In the genomic region with DNA sequence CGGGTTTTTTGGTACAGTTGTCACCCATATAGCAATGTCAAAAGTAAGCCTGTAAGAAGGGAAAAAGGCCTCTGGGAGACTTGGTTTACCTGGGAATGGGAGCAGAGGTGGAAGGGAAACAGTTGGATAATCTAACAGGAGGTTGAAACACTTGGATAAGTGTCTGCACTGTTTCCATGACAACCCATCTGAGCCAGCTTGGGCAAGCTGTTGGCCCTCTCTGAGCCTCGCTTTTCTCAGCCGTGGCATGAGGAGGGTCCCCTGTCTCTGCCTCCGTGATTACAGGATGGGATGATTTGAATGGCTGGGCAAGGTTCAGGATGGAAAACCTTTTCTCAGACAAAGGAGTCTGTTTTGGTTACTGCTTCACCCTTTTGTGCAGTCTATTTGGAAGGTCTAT, we compare ENCODE assay signal across 13 mouse cellular contexts.
DNase-seq lines count a peak whose midpoint lies in the region; ATAC-seq and TF ChIP-seq lines count a peak whose summit lies in the region.
"Had no signal": no experiment of that assay in that cellular context is flagged by ENCODE, and none has a peak within 500 bp of the region (broad histone marks: within the 10 kb centered on the region; RNA-seq: fewer than 3 reads in every experiment).

No protein-coding gene starts in this region.

- DNase-seq in left cerebral cortex, postnatal 4 days, result peak; percentile 19
- DNase-seq in left cerebral cortex, adult 11 months (ENCODE audit: low spot score), result no peak
- peak; percentile 22 for DNase-seq in right cerebral cortex, postnatal 4 days
- DNase-seq in urinary bladder, postnatal 4 days (ENCODE audit: low spot score in 2 of 2), result no peak
- no peak for DNase-seq in kidney, adult 2 months
- DNase-seq: cerebellum, adult 8-10 months; kidney, postnatal 10 days had no signal

- H3K4me3 ChIP-seq in hindbrain, embryonic 16.5 days (ENCODE audit: low read length), result no peak overlapping the region
- H3K4me3 ChIP-seq in midbrain, embryonic 12.5 days, result no peak overlapping the region
- no peak overlapping the region for H3K4me3 ChIP-seq in kidney, adult 2 months (ENCODE audit: insufficient read depth, low read depth, low read length)
- H3K4me3 ChIP-seq: embryonic facial prominence, embryonic 12.5 days; hindbrain, embryonic 15.5 days; liver, embryonic 15.5 days had no signal

- H3K9ac ChIP-seq in hindbrain, embryonic 16.5 days (ENCODE audit: low read depth, low read length), result no peak overlapping the region
- no peak overlapping the region for H3K9ac ChIP-seq in midbrain, embryonic 12.5 days (replicated peaks)
- H3K9ac ChIP-seq: embryonic facial prominence, embryonic 12.5 days; hindbrain, embryonic 15.5 days; liver, embryonic 15.5 days had no signal

- TF ChIP-seq CTCF in kidney, adult 2 months (conservative IDR thresholded peaks at IDR 0.05; ENCODE audit: insufficient read depth, insufficient read length, low read depth, low read length), result no peak

- 0 out of 2 replicates have a peak, but pooled peaks cover 2% of the 10 kb centered on the region for H3K9me3 ChIP-seq in hindbrain, embryonic 16.5 days (ENCODE audit: control insufficient read depth, low read length)
- H3K9me3 ChIP-seq in midbrain, embryonic 12.5 days, result no peaks in the 10 kb centered on the region
- H3K9me3 ChIP-seq: embryonic facial prominence, embryonic 12.5 days; hindbrain, embryonic 15.5 days; liver, embryonic 15.5 days had no signal

- intact Hi-C loops in left cerebral cortex, postnatal 4 days (cut with DNase I), result no loop called here

- no peak for TF ChIP-seq POLR2A in kidney, adult 2 months (IDR thresholded peaks at IDR 0.05; ENCODE audit: low read depth, low read length)

- no peaks in the 10 kb centered on the region for H3K36me3 ChIP-seq in hindbrain, embryonic 16.5 days (ENCODE audit: control insufficient read depth, insufficient read depth, low read length)
- H3K36me3 ChIP-seq in midbrain, embryonic 12.5 days, result no peaks in the 10 kb centered on the region
- H3K36me3 ChIP-seq in kidney, adult 2 months (ENCODE audit: control insufficient read depth, insufficient read depth, low read length), result no peaks in the 10 kb centered on the region
- H3K36me3 ChIP-seq: embryonic facial prominence, embryonic 12.5 days; hindbrain, embryonic 15.5 days; liver, embryonic 15.5 days had no signal

- peak; percentile 67; the same call in 1 of the 2 replicates for ATAC-seq in hindbrain, embryonic 16.5 days
- peak; percentile 52; the same call in 1 of the 2 replicates for ATAC-seq in midbrain, embryonic 12.5 days (ENCODE audit: low FRiP score, low read depth)

- H3K4me2 ChIP-seq in hindbrain, embryonic 16.5 days (ENCODE audit: low read length), result no peak overlapping the region
- H3K4me2 ChIP-seq in midbrain, embryonic 12.5 days (replicated peaks), result no peak overlapping the region
- H3K4me2 ChIP-seq: embryonic facial prominence, embryonic 12.5 days; hindbrain, embryonic 15.5 days; liver, embryonic 15.5 days had no signal

- peaks cover 4% of the 10 kb centered on the region; the same call in 1 of the 2 replicates for H3K4me1 ChIP-seq in hindbrain, embryonic 16.5 days (ENCODE audit: control insufficient read depth, insufficient read depth, low read depth, low read length)
- H3K4me1 ChIP-seq in midbrain, embryonic 12.5 days, result peaks cover 12% of the 10 kb centered on the region; the same call in 1 of the 2 replicates
- no peaks in the 10 kb centered on the region for H3K4me1 ChIP-seq in kidney, adult 2 months (ENCODE audit: control insufficient read depth, insufficient read depth, low read length)
- H3K4me1 ChIP-seq: embryonic facial prominence, embryonic 12.5 days; liver, embryonic 15.5 days had no signal

- H3K27me3 ChIP-seq in hindbrain, embryonic 16.5 days (replicated peaks; ENCODE audit: control insufficient read depth, insufficient read depth, low read length), result no peaks in the 10 kb centered on the region
- no peaks in the 10 kb centered on the region for H3K27me3 ChIP-seq in midbrain, embryonic 12.5 days
- no peaks in the 10 kb centered on the region for H3K27me3 ChIP-seq in kidney, adult 2 months (replicated peaks; ENCODE audit: control insufficient read depth, insufficient read depth, low read length)
- H3K27me3 ChIP-seq: embryonic facial prominence, embryonic 12.5 days; hindbrain, embryonic 15.5 days; liver, embryonic 15.5 days had no signal

- 29% methylated on average over 4 of the region's 4 CpGs for WGBS in hindbrain, embryonic 16.5 days
- 20% methylated on average over 4 of the region's 4 CpGs for WGBS in midbrain, embryonic 12.5 days
- 72% methylated on average over 4 of the region's 4 CpGs for WGBS in kidney, adult 2 months

- no peak overlapping the region for H3K27ac ChIP-seq in hindbrain, embryonic 16.5 days (ENCODE audit: low read depth, low read length)
- no peak overlapping the region for H3K27ac ChIP-seq in midbrain, embryonic 12.5 days (replicated peaks)
- no peak overlapping the region for H3K27ac ChIP-seq in kidney, adult 2 months (ENCODE audit: insufficient read depth, low read depth, low read length)
- H3K27ac ChIP-seq: embryonic facial prominence, embryonic 12.5 days; hindbrain, embryonic 15.5 days; liver, embryonic 15.5 days; macrophage had no signal

Comparison
In these comparisons a context has a peak if more than half of its experiments do, and no peak if none do; other contexts are left out.
1. DNase-seq: peak in left cerebral cortex, postnatal 4 days (single experiment) and right cerebral cortex, postnatal 4 days (single experiment); none in left cerebral cortex, adult 11 months (single experiment), urinary bladder, postnatal 4 days (0 of 2) and kidney, adult 2 months (single experiment).